Mouse (Mus musculus): Measurements from ENCODE around the gene Mospd2. TPM values are rescaled to one million over a fixed set of nuclear protein-coding genes. Genes with fewer than 3 reads are reported as not detected.

Gene Mospd2
- polyA plus RNA-seq (2017; shearing (Covaris generic)) = 1 to 10 TPM; 4.9 to 5.3 TPM

DNA sequence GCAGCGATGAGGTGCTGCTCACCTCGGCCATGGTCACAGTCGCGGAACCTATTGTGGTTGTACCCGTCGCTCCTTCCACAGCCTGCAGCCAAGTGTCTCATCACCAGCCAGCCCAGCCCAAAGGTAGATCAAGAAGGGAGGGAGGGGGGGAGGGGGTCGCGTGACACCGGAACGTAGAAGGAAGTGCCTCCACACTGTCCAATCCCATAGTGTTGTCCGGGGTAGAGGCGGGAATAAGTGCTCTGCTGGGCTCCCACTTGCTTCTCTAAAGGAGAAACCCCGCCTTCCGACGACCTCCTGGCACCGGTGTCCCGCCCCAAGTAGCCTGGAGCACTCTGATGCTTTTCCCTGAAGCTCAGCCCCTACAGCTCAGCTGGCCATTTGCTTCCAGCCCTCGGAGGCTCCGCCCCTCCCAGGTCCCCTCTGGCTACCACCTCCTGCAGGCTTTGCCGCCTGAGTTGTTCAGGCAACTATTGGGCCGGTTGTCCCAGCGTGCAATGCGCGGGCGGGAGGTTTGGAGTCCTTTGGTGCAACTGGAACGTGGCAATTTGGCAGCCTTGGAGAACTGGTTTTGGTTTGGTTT lies at the start of gene Mospd2, which contains the start of gene Fancb:
Mospd2 (minus strand) TSS at position 183 of the 583 bp plus-strand sequence.
Fancb (plus strand) TSS at position 400 of the 583 bp plus-strand sequence.

DNA sequence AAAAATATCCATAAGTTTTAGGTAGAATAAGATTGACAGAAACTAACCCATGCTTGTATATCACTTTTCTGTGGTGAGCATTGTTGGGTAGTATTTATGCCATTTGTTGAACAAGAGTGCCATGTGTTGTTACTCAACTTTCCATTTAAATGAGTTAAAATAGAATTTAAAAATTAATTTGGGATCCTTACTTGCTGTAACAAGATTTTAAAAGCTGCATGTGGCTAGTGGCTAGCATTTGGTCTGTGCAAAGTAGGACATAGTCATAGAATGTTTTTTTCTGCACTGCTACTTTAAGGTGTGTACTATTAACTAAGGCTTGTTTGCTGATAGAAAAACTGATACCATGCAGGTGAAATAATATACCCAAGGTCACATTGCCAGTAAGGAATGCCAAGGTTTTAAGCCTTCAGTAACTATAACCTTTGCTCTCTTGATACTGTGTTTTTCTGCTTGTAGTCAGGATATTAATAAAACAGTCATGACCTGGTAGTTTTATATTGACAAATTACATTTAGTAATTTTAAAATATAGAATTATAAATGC lies 24.7 kb upstream of the Mospd2 start, which contains the start of gene Gm17604:
Gm17604 (minus strand) TSS at position 51 of the 546 bp plus-strand sequence.

Other genes with a start within 250 kb of the Mospd2 start
- 1 to 10 TPM; 2.0 to 2.6 TPM for gene Fancb, start 217 bp upstream of the Mospd2 start, polyA plus RNA-seq (2017; shearing (Covaris generic))
- gene Gm17604, start 24.5 kb upstream of the Mospd2 start, polyA plus RNA-seq (2017; shearing (Covaris generic)) = not detected

Data from activated CD4-positive, CD25-positive, alpha-beta regulatory T cell (primary cell).